ENCODE assay signal across 8 mouse cellular contexts in genomic region chr19:60889714-60890315, GRCm38 (mm10). TPM values are rescaled to one million over a fixed set of nuclear protein-coding genes. Genes with fewer than 3 reads are reported as not detected.
DNase-seq lines count a peak whose midpoint lies in the region; ATAC-seq and TF ChIP-seq lines count a peak whose summit lies in the region.

TSS of gene Grk5 (plus strand) at chr19:60889749.

- no peak for TF ChIP-seq POLR2A in bone marrow macrophage, adult 2 months (IDR thresholded peaks at IDR 0.05; ENCODE audit: borderline replicate concordance, low read depth, low read length)
- peak; percentile 50; the same call in 1 of the 2 replicates for TF ChIP-seq POLR2A in embryonic fibroblast, embryonic 13.5 days (IDR thresholded peaks at IDR 0.05; ENCODE audit: low read depth, low read length)

- H3K4me1 ChIP-seq in bone marrow macrophage, adult 2 months (ENCODE audit: control insufficient read depth, insufficient read depth, low read length) = no peaks in the 10 kb centered on the region
- no peaks in the 10 kb centered on the region for H3K4me1 ChIP-seq in embryonic fibroblast, embryonic 13.5 days (ENCODE audit: control insufficient read depth, insufficient read depth, low read length)
- peaks cover 14% of the 10 kb centered on the region for H3K4me1 ChIP-seq in heart, embryonic 10.5 days
- peaks cover 23% of the 10 kb centered on the region for H3K4me1 ChIP-seq in kidney, embryonic 15.5 days

- H3K27ac ChIP-seq in bone marrow macrophage, adult 2 months (ENCODE audit: insufficient read depth, low read depth, low read length) = 0 out of 2 replicates have a peak within 1 kb of the TSS, but pooled peaks have one; percentile 8
- peak within 1 kb of the TSS; percentile 87 for H3K27ac ChIP-seq in embryonic fibroblast, embryonic 13.5 days (ENCODE audit: insufficient read depth, low read length)
- peak within 1 kb of the TSS; percentile 96 for H3K27ac ChIP-seq in heart, embryonic 10.5 days
- H3K27ac ChIP-seq in kidney, embryonic 15.5 days = peak within 1 kb of the TSS; percentile 99

- DNase-seq in A20 (ENCODE audit: low read depth, low spot score) (peak; percentile 96), liver (peak; percentile 97)
- peak; percentile 97 for DNase-seq in heart, embryonic 10.5 days (ENCODE audit: low spot score)
- DNase-seq in spleen, postnatal 4 days (ENCODE audit: low spot score in 2 of 2) = peak; percentile 95 to 99

- under 1% methylated on average over 55 of the region's 55 CpGs for WGBS in heart, embryonic 10.5 days
- WGBS in kidney, embryonic 15.5 days = under 1% methylated on average over 55 of the region's 55 CpGs

- peak within 1 kb of the TSS; percentile 77 for H3K4me3 ChIP-seq in bone marrow macrophage, adult 2 months (ENCODE audit: insufficient read depth, low read length)
- H3K4me3 ChIP-seq in embryonic fibroblast, embryonic 13.5 days (ENCODE audit: insufficient read depth, low read length) = peak within 1 kb of the TSS; percentile 94
- peak within 1 kb of the TSS; percentile 86 for H3K4me3 ChIP-seq in heart, embryonic 10.5 days
- H3K4me3 ChIP-seq in kidney, embryonic 15.5 days (replicated peaks) = peak within 1 kb of the TSS; percentile 89

- peak; percentile 87 for TF ChIP-seq CTCF in bone marrow macrophage, adult 2 months (IDR thresholded peaks at IDR 0.05; ENCODE audit: low read depth, low read length)
- peak; percentile 69 for TF ChIP-seq CTCF in embryonic fibroblast, embryonic 13.5 days (IDR thresholded peaks at IDR 0.05; ENCODE audit: borderline replicate concordance, insufficient read depth, low read length)

- ATAC-seq in kidney, embryonic 15.5 days (replicated peaks; ENCODE audit: low FRiP score) = peak; percentile 99
- peak; percentile 89 for ATAC-seq in monocyte, adult 5-6 weeks (replicated peaks; ENCODE audit: insufficient number of reproducible peaks, low FRiP score, low TSS enrichment, poor library complexity, severe bottlenecking)

- peak within 1 kb of the TSS; percentile 89 for H3K9ac ChIP-seq in kidney, embryonic 15.5 days

- peak within 1 kb of the TSS; percentile 91 for H3K4me2 ChIP-seq in kidney, embryonic 15.5 days

- no peaks in the 10 kb centered on the region for H3K36me3 ChIP-seq in heart, embryonic 10.5 days
- H3K36me3 ChIP-seq in kidney, embryonic 15.5 days = no peaks in the 10 kb centered on the region

- no peaks in the 10 kb centered on the region for H3K9me3 ChIP-seq in heart, embryonic 10.5 days
- H3K9me3 ChIP-seq in kidney, embryonic 15.5 days (replicated peaks) = no peaks in the 10 kb centered on the region

- no peaks in the 10 kb centered on the region for H3K27me3 ChIP-seq in heart, embryonic 10.5 days (ENCODE audit: insufficient read depth, poor library complexity, severe bottlenecking)
- H3K27me3 ChIP-seq in kidney, embryonic 15.5 days = no peaks in the 10 kb centered on the region

RNA-seq across cellular contexts. Expression of gene Grk5, which starts in this region (rescaled TPM):
- polyA plus RNA-seq in bone marrow macrophage, adult 2 months (2012; ENCODE audit: insufficient read depth, insufficient read length, missing spikeins) = 9.4 and 11.2 TPM in 2 replicates
- polyA plus RNA-seq in embryonic fibroblast, embryonic 13.5 days (2011; ENCODE audit: insufficient read length, low read depth, missing spikeins) = 10.8 and 11.9 TPM in 2 replicates
- polyA plus RNA-seq in heart, embryonic 10.5 days (2016; fragmentation: Nextera tagmentation; extraction: Ambion mirVana) = 4.2 and 4.3 TPM in 2 replicates
- polyA plus RNA-seq in kidney, embryonic 15.5 days (2015; fragmentation: Nextera tagmentation; extraction: Ambion mirVana) = 2.3 and 2.5 TPM in 2 replicates
- 78.4 to 91.2 TPM (median 81.3 TPM) in 3 replicates for total RNA-seq in monocyte, adult 5-6 weeks (2017)

Comparison
In these comparisons a context has a peak if more than half of its experiments do, and no peak if none do; other contexts are left out.
1. Peak in every context shown above with its lines: DNase-seq, ATAC-seq, H3K4me3 ChIP-seq and H3K27ac ChIP-seq.
2. H3K27ac ChIP-seq: peak in every context shown above with its lines; median percentile 99 in kidney, embryonic 15.5 days; 96 in heart, embryonic 10.5 days; 87 in embryonic fibroblast, embryonic 13.5 days; 8 in bone marrow macrophage, adult 2 months.